Mouse (Mus musculus) ES-Bruce4 (cell line): Measurements from ENCODE around the gene Thsd7b.

Experiments used
- CTCF ChIP-seq: IDR thresholded peaks from one replicate; pipeline ENCODE4 v1.8.1; 2011; ENCODE audit warnings: low read depth, low read length
- EP300 ChIP-seq: IDR thresholded peaks from 2 replicates; pipeline ENCODE4 v1.6.1; 2011; ENCODE audit warnings: low read depth, low read length; ENCODE audit not compliant: insufficient read depth
- POLR2A ChIP-seq: IDR thresholded peaks from one replicate; pipeline ENCODE4 v1.8.1; 2011; ENCODE audit warnings: low read length; ENCODE audit not compliant: insufficient read depth

GRCm38 (mm10) chr1:129491136-129491535 lies 218.0 kb downstream of the Thsd7b start:
- TF ChIP-seq EP300 (no peak), POLR2A (no peak), CTCF (no peak)
